In the genomic region with DNA sequence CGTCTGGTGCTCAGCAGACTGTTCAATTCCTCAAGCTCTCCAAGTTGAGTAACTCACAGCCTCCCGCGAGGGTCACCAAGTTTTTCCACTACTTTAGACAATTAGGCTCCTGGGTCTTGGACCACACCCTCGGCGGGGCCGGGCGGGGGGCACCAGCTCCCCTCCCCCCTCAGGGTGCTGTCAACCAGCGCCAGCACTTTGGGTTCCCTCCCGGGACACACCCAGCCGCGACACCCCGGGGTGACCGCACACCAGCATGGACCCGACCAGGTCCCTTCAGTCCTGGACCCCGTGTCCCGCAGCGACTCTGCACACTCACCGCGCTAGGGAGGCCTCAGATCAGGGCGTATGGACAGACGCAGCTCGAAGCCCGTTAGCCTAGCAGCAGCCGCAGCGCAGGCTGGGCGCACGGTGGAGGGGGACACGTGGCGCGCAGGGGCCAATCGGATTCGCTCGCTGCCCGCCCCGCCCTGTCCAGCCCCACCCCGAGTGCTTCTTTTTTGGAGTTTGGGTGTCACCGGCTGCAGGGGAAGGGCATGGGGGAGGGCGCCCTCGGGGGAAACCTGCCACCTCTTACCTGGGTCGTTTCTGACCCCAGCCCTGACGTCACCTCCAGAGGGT, we compare ENCODE assay signal across 8 mouse cellular contexts. TPM values are rescaled to one million over a fixed set of nuclear protein-coding genes. Genes with fewer than 3 reads are reported as not detected.
DNase-seq lines count a peak whose midpoint lies in the region; TF ChIP-seq lines count a peak whose summit lies in the region.

TSS of gene Anxa6 (minus strand) at position 406 of the 621 bp plus-strand sequence.

- no peak within 1 kb of the TSS for H3K27ac ChIP-seq in cortical plate, adult 2 months (ENCODE audit: insufficient read depth, low read length)
- peak within 1 kb of the TSS; percentile 75 for H3K27ac ChIP-seq in midbrain, embryonic 10.5 days (replicated peaks)

- H3K36me3 ChIP-seq in midbrain, embryonic 10.5 days, result no peaks in the 10 kb centered on the region

- under 1% methylated on average over 41 of the region's 41 CpGs for WGBS in midbrain, embryonic 10.5 days

- H3K27me3 ChIP-seq in midbrain, embryonic 10.5 days (ENCODE audit: low read depth, poor library complexity, severe bottlenecking), result peaks cover 50% of the 10 kb centered on the region

- H3K4me3 ChIP-seq in cortical plate, adult 2 months (ENCODE audit: insufficient read depth, low read length), result peak within 1 kb of the TSS; percentile 70
- H3K4me3 ChIP-seq in midbrain, embryonic 10.5 days, result peak within 1 kb of the TSS; percentile 67

- intact Hi-C loops in left cerebral cortex, postnatal 36 days (cut with DNase I), result no loop called here

- peak; percentile 90 for TF ChIP-seq POLR2A in cortical plate, adult 2 months (IDR thresholded peaks at IDR 0.05; ENCODE audit: extremely low read depth, insufficient read depth, low read length)

- no peaks in the 10 kb centered on the region for H3K9me3 ChIP-seq in midbrain, embryonic 10.5 days (replicated peaks)

- TF ChIP-seq CTCF in cortical plate, adult 2 months (IDR thresholded peaks at IDR 0.05; ENCODE audit: extremely low read depth, insufficient read depth, low read length), result no peak

- DNase-seq in adrenal gland, adult (ENCODE audit: inconsistent age in 2 of 2, low spot score in 1 of 2), result peak; percentile 90 to 96
- DNase-seq in gastrocnemius, postnatal 10 days, result peak; percentile 88
- peak; percentile 94 for DNase-seq in induced T-regulatory cell, adult 2 months (ENCODE audit: low read depth)
- peak; percentile 77 to 82 for DNase-seq in left cerebral cortex, postnatal 36 days (ENCODE audit: low spot score in 2 of 2)
- peak; percentile 77 for DNase-seq in midbrain, embryonic 10.5 days (ENCODE audit: low spot score)
- peak; percentile 56 to 73 for DNase-seq in right cerebral cortex, postnatal 36 days (ENCODE audit: low spot score in 2 of 2)
- DNase-seq in urinary bladder, postnatal 4 days (ENCODE audit: low spot score in 2 of 2), result peak; percentile 84 to 86

- H3K4me1 ChIP-seq in cortical plate, adult 2 months (ENCODE audit: control insufficient read depth, insufficient read depth, low read length), result peaks cover 5% of the 10 kb centered on the region; the same call in 1 of the 2 replicates
- peaks cover 36% of the 10 kb centered on the region for H3K4me1 ChIP-seq in midbrain, embryonic 10.5 days

RNA-seq across cellular contexts. Expression of gene Anxa6, which starts in this region (rescaled TPM):
- 89.3 and 93.8 TPM in 2 replicates for polyA plus RNA-seq in cortical plate, adult 2 months (2012; rRNA removed)
- 100 to 1,000 TPM; 297 to 313 TPM for total RNA-seq in gastrocnemius, postnatal 10 days (2021)
- 10 to 100 TPM; 87.1 to 88.9 TPM for total RNA-seq in left cerebral cortex, postnatal 36 days (2021)
- polyA plus RNA-seq in midbrain, embryonic 10.5 days (2016; fragmentation: Nextera tagmentation; extraction: Ambion mirVana), result 53.9 and 71.1 TPM in 2 replicates
